Mouse (Mus musculus): Measurements from ENCODE around the gene Hoxd8.

DNA sequence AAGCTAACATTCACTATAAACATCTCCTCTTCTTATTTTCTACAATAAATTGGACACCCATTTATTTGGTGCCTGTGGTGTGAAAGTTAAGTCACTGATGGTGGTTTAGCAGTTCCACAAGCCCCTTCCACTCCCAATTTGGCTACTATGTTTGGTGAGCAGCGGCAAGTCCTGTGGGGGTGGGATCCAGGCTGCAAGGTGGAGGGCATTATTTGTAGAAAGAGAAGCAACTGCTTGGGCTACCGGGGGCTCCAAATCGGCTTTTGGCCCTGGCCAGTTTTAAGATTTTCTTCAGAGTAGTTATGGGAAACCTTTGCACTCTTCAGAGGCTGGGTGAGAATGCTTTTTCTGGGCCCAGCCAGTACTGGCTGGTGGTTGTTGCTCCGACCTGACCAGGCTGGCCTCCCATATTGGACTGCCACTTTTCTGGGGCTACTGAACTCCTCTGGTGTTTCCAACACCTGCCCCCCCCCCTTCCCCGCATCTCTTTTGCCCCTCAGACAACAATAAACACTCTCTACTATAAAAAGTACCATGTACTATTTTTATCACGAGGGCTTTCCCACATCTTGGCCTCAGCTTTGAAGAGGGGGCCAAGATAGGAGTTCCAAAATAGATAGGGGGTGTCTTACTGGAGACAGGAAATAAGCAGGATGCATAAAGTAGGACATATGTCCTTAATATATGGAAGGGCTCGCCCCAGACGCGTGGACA, 27.5 kb downstream of the Hoxd8 start:
- TF ChIP-seq GATA1 (IDR thresholded peaks at IDR 0.05; ENCODE audit: borderline replicate concordance, low read length) (no peak), FLI1 (IDR thresholded peaks at IDR 0.05; ENCODE audit: low read length) (no peak)
